Mouse (Mus musculus): Measurements from ENCODE around the gene Hmgn1. TPM values are rescaled to one million over a fixed set of nuclear protein-coding genes. Genes with fewer than 3 reads are reported as not detected.

Hmgn1 gene
- polyA plus RNA-seq, 1 experiment = 120 TPM

DNA sequence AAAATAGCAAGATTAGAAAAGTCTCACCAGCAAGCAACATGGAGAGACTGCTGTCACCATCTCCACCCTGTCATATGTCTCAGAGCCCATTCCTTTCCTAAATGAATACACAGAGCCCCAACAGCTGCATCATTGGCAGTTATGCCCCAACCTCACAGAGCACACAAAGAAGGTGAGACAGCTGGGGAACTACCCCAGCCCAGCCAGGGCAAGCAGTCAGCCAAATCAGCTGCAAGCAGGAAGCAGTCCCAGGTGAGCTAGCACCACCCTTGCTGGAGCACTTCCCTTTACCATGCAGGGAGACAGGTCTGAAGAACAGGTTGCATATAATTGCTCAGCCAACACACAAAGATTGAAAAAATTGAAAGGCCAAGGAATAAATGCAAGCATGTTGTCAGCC lies 41.9 kb downstream of the Hmgn1 start:
- Histone ChIP-seq H3K36me3 (ENCODE audit: control insufficient read depth, insufficient read depth) (peaks cover 4% of the 10 kb centered on the region), H3K4me2 (ENCODE audit: low read depth) (no peak overlapping the region), H3ac (ENCODE audit: control insufficient read depth, insufficient read length) (no peak overlapping the region), H3K4me3 (no peak overlapping the region), H3K79me2 (ENCODE audit: control insufficient read depth, insufficient read depth) (peaks cover 7% of the 10 kb centered on the region), H3K27me3 (ENCODE audit: control insufficient read depth, insufficient read depth, insufficient read length) (no peaks in the 10 kb centered on the region)
- TF ChIP-seq POLR2A (IDR thresholded peaks at IDR 0.05; ENCODE audit: insufficient read length, low read depth) (no peak), MYOG (IDR thresholded peaks at IDR 0.05; ENCODE audit: control insufficient read depth in 1 of 3, insufficient read depth in 1 of 3, insufficient read length in 2 of 3, low read depth in 2 of 3) (peak in 2 of 3 experiments; percentile 28 to 66), MYOD1 (IDR thresholded peaks at IDR 0.05; ENCODE audit: control insufficient read depth in 1 of 3, insufficient read length in 2 of 3, low read depth in 2 of 3) (peak in 1 of 3 experiments; percentile 56)

- H3K4me2 ChIP-seq (ENCODE audit: low read depth) = peak overlapping the region; percentile 63
- peak overlapping the region; percentile 39 for H3K4me3 ChIP-seq
- TF ChIP-seq MYOD1 (IDR thresholded peaks at IDR 0.05; ENCODE audit: control insufficient read depth in 1 of 3, insufficient read length in 2 of 3, low read depth in 2 of 3) (no peak), TCF12 (IDR thresholded peaks at IDR 0.05; ENCODE audit: insufficient read depth, poor library complexity, severe bottlenecking) (no peak), POLR2A (IDR thresholded peaks at IDR 0.05; ENCODE audit: insufficient read length, low read depth) (peak; percentile 34), CEBPB (IDR thresholded peaks at IDR 0.05; ENCODE audit: insufficient read depth, poor library complexity, severe bottlenecking) (no peak), SRF (IDR thresholded peaks at IDR 0.05; ENCODE audit: control insufficient read depth, insufficient read length, low read depth) (no peak), E2F4 (IDR thresholded peaks at IDR 0.05; ENCODE audit: insufficient read depth) (no peak)
- peaks cover 31% of the 10 kb centered on the region for H3K79me2 ChIP-seq (ENCODE audit: control insufficient read depth, insufficient read depth)
- peaks cover 23% of the 10 kb centered on the region for H3K36me3 ChIP-seq (ENCODE audit: control insufficient read depth, insufficient read depth)
- H3ac ChIP-seq (ENCODE audit: control insufficient read depth, insufficient read length) = peak overlapping the region; percentile 91
- no peaks in the 10 kb centered on the region for H3K27me3 ChIP-seq (ENCODE audit: control insufficient read depth, insufficient read depth, insufficient read length)
Measured at GRCm38 (mm10) chr16:96083179-96083646, 44.3 kb downstream of the Hmgn1 start.

DNA sequence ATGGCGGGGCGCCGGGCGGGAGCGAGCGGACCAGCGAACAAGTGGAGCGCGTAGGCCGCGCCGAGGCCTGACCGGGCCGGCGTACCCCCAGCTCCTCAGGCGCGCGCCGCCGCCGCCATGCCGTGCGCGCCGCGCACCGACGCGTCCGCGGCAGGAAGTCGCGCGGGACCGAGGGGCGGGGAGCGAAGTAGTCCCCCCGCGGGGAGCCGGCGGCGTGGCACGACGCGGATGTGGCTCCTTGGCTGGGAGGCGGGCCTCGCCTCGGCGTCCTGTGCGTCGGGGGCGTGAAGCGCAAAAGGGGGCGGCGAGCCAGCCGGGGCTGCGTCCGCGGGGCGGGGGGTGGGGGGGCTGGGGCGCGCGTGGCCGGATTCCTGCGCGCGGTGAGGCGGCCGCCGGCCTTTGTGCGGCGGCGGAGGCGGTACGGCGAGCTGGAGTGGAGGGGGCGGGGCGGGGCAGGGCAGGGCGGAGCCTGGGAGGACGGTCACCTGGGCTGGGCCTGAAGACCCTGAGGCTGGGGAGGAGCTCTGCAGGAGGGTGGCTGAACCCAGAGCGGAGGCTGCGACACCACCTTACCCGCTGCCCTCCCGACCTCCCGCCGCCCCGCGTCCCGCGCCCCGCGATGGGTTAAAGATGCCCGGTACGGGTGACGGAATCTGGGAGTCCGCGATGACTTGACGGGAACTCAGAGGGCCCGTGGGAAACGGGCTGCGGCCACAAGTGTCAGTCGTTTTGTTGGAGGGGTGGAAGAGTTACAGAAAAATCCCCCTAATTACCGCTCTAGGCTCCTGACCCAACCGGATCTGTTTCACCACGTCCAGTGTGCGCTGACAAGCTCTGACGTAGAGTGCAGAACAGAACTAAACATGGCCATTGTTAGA lies 45.0 kb downstream of the Hmgn1 start, which contains the start of gene Brwd1:
Gene Brwd1, minus strand, starts transcription at position 226 of the 878 bp plus-strand sequence.
- peaks cover 23% of the 10 kb centered on the region for H3K36me3 ChIP-seq (ENCODE audit: control insufficient read depth, insufficient read depth)
- peak within 1 kb of the TSS; percentile 91 for H3ac ChIP-seq (ENCODE audit: control insufficient read depth, insufficient read length)
- no peak for TF ChIP-seq MAX (IDR thresholded peaks at IDR 0.05; ENCODE audit: low read depth)
- peak; percentile 86 for TF ChIP-seq POLR2A (IDR thresholded peaks at IDR 0.05; ENCODE audit: insufficient read length, low read depth)
- TF ChIP-seq TCF12 (IDR thresholded peaks at IDR 0.05; ENCODE audit: insufficient read depth, poor library complexity, severe bottlenecking) = no peak
- TF ChIP-seq MYOD1 (IDR thresholded peaks at IDR 0.05; ENCODE audit: control insufficient read depth in 1 of 3, insufficient read length in 2 of 3, low read depth in 2 of 3) = peak in 1 of 3 experiments; percentile 20
- no peak for TF ChIP-seq TCF3 (IDR thresholded peaks at IDR 0.05; ENCODE audit: insufficient read length, low read depth)
- TF ChIP-seq POLR2AphosphoS2 (IDR thresholded peaks at IDR 0.05; ENCODE audit: insufficient read length, low read depth) = peak; percentile 82
- no peak for TF ChIP-seq SRF (IDR thresholded peaks at IDR 0.05; ENCODE audit: control insufficient read depth, insufficient read length, low read depth)
- no peak for TF ChIP-seq MYOG (IDR thresholded peaks at IDR 0.05; ENCODE audit: control insufficient read depth in 1 of 3, insufficient read depth in 1 of 3, insufficient read length in 2 of 3, low read depth in 2 of 3)
- TF ChIP-seq REST (IDR thresholded peaks at IDR 0.05; ENCODE audit: insufficient read depth, insufficient read length) = peak; percentile 0
- no peak for TF ChIP-seq USF1 (IDR thresholded peaks at IDR 0.05; ENCODE audit: low read depth)
- peak within 1 kb of the TSS; percentile 39 for H3K4me3 ChIP-seq
- H3K79me2 ChIP-seq (ENCODE audit: control insufficient read depth, insufficient read depth) = peaks cover 38% of the 10 kb centered on the region
- no peaks in the 10 kb centered on the region for H3K27me3 ChIP-seq (ENCODE audit: control insufficient read depth, insufficient read depth, insufficient read length)
- peak within 1 kb of the TSS; percentile 63 for H3K4me2 ChIP-seq (ENCODE audit: low read depth)

- Histone ChIP-seq H3K79me2 (ENCODE audit: control insufficient read depth, insufficient read depth) (peaks cover 45% of the 10 kb centered on the region), H3K27me3 (ENCODE audit: control insufficient read depth, insufficient read depth, insufficient read length) (no peaks in the 10 kb centered on the region), H3K36me3 (ENCODE audit: control insufficient read depth, insufficient read depth) (peaks cover 23% of the 10 kb centered on the region), H3K4me2 (ENCODE audit: low read depth) (no peak overlapping the region), H3K4me3 (peak overlapping the region; percentile 39), H3ac (ENCODE audit: control insufficient read depth, insufficient read length) (peak overlapping the region; percentile 91)
- peak; percentile 45 for TF ChIP-seq POLR2AphosphoS2 (IDR thresholded peaks at IDR 0.05; ENCODE audit: insufficient read length, low read depth)
- no peak for TF ChIP-seq TCF12 (IDR thresholded peaks at IDR 0.05; ENCODE audit: insufficient read depth, poor library complexity, severe bottlenecking)
- peak in 2 of 3 experiments; percentile 27 for TF ChIP-seq MYOG (IDR thresholded peaks at IDR 0.05; ENCODE audit: control insufficient read depth in 1 of 3, insufficient read depth in 1 of 3, insufficient read length in 2 of 3, low read depth in 2 of 3)
- TF ChIP-seq MYOD1 (IDR thresholded peaks at IDR 0.05; ENCODE audit: control insufficient read depth in 1 of 3, insufficient read length in 2 of 3, low read depth in 2 of 3) = peak in 1 of 3 experiments; percentile 64
Measured at GRCm38 (mm10) chr16:96081742-96082241, 45.7 kb downstream of the Hmgn1 start.

GRCm38 (mm10) chr16:96081331-96081730 lies 46.2 kb downstream of the Hmgn1 start:
- H3K36me3 ChIP-seq (ENCODE audit: control insufficient read depth, insufficient read depth) = peaks cover 23% of the 10 kb centered on the region
- no peaks in the 10 kb centered on the region for H3K27me3 ChIP-seq (ENCODE audit: control insufficient read depth, insufficient read depth, insufficient read length)
- H3ac ChIP-seq (ENCODE audit: control insufficient read depth, insufficient read length) = peak overlapping the region; percentile 91
- TF ChIP-seq REST (IDR thresholded peaks at IDR 0.05; ENCODE audit: insufficient read depth, insufficient read length) (no peak), TCF12 (IDR thresholded peaks at IDR 0.05; ENCODE audit: insufficient read depth, poor library complexity, severe bottlenecking) (no peak), POLR2A (IDR thresholded peaks at IDR 0.05; ENCODE audit: insufficient read length, low read depth) (peak; percentile 5), TCF3 (IDR thresholded peaks at IDR 0.05; ENCODE audit: insufficient read length, low read depth) (no peak), POLR2AphosphoS2 (IDR thresholded peaks at IDR 0.05; ENCODE audit: insufficient read length, low read depth) (no peak), SRF (IDR thresholded peaks at IDR 0.05; ENCODE audit: control insufficient read depth, insufficient read length, low read depth) (no peak)
- peak overlapping the region; percentile 39 for H3K4me3 ChIP-seq
- H3K4me2 ChIP-seq (ENCODE audit: low read depth) = peak overlapping the region; percentile 73
- H3K79me2 ChIP-seq (ENCODE audit: control insufficient read depth, insufficient read depth) = peaks cover 48% of the 10 kb centered on the region

Measured in myocyte (in vitro differentiated cells).